Mouse (Mus musculus): Measurements from ENCODE around the gene 2010300C02Rik.
A peak's percentile ranks its signal among the peaks of the same experiment; 100 is the strongest.

2010300C02Rik gene

DNA sequence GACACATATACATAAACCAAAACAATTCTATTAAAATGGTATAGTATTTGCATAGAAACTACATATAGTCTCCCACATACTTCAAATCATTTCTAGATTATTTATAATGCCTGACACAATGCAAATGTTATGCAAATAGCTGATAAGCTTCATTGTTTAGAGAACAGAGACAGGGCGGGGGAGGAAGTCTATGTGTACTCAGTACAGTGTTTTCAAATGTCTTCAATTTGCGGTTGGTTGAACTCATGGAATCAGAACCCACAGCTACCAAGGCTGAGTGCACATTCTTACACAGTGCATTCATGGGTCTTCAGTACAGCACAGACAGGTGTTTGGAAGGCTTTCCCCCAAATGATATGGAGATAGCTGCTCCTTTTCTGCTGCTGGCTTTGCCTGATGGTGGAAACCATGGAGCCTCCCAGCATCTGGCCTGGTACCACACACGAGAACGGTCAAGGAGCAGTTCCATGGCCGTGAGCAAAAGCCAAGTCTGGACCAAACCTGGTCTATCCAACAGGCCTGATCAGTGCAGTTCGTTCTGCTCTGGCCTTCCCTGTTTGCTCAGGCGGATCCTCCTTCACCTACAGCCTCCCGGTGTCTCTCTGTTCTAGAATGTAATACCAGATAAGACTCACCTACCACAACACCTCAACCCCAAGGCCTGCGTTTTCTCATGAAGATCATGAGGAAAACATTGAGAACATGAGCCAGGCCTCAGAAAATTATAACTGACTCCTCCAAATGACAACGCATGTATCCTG, 8.1 kb downstream of the 2010300C02Rik start:
- no peak for DNase-seq (ENCODE audit: low spot score)

- DNase-seq (ENCODE audit: low spot score) = no peak
Observed at GRCm38 (mm10) chr1:37711082-37711481, 8.8 kb downstream of the 2010300C02Rik start.

- DNase-seq (ENCODE audit: low spot score) = no peak
Observed at GRCm38 (mm10) chr1:37709736-37710135, 10.1 kb downstream of the 2010300C02Rik start.

DNA sequence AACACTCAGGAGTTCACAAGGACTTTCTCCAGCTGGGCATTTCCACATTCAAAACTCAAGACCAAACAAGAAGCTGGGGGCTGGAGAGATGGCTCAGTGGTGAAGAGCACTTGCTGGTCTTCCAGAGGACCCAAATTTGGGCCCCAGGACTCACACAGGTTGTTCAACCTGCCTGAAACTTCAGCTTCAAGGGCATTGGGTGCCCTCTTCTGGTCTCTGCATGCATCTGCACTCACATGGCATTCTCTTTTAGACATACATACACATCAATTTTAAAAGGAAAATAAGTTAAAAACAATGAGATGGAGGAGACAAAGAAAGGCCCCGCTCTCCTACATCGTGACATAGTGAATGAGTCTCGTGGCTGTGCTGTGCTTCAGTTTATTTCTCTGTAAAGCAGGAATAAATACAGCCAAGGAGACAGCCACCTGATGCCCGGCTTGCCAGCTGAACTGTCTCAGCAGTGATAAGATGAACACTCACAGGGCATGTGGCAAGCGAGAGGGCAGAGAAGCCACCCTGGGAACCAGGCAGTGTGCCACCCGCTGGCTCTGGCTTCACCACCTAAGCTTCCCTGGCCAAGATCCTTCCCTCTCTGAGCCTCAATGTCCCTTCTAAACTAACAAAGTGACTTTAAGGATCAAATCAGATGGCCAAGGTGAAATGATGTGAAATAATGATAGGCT, 11.5 kb downstream of the 2010300C02Rik start:
- DNase-seq (ENCODE audit: low spot score) = no peak

DNA sequence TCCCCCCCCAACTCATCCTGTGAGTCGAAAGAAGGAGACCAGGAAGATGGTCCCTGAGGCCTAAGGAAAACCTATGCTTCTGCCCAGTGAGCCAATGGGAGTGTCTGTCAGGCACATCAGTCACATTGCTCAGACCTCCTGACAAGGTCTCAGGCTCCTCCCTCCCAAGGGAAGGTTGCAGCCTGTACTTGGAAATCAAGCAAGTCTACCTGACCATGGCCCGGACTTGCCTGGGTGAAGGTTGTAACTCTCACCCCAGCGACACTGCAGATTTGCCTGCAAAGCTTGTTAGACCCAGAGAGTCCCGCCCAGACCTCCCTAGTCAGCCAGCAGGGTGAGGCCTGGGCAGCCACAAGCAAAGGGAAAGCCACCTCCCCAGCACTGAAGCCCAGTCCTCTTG, 17.6 kb downstream of the 2010300C02Rik start:
- no peak for DNase-seq (ENCODE audit: low spot score)

- DNase-seq (ENCODE audit: low spot score) = no peak
Observed at GRCm38 (mm10) chr1:37698852-37699439, 20.9 kb downstream of the 2010300C02Rik start.

- DNase-seq (ENCODE audit: low spot score) = peak; percentile 51
Observed at GRCm38 (mm10) chr1:37698186-37698839, 21.6 kb downstream of the 2010300C02Rik start.

DNA sequence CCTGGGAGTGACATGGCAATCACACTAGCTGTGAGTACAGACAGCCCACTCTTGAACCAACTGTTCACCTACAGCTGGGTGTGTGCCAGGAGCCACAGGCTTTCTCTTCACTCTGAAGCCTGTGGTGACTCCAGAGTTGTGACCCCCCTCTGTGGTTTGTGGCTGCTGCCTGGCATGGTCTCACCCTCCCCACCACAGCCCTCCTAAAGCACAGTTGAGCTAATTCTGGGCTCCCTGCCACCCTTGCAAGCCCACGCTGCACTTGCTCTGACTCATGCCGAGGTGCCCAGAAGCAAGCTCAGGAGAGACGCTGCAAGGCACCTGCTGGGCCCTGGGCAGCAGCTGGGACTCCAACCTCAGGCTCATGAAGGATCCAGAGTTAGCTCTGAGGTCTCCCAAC, 23.0 kb downstream of the 2010300C02Rik start:
- no peak for DNase-seq (ENCODE audit: low spot score)

- no peak for DNase-seq (ENCODE audit: low spot score)
Observed at GRCm38 (mm10) chr1:37695732-37696131, 24.2 kb downstream of the 2010300C02Rik start.

DNA sequence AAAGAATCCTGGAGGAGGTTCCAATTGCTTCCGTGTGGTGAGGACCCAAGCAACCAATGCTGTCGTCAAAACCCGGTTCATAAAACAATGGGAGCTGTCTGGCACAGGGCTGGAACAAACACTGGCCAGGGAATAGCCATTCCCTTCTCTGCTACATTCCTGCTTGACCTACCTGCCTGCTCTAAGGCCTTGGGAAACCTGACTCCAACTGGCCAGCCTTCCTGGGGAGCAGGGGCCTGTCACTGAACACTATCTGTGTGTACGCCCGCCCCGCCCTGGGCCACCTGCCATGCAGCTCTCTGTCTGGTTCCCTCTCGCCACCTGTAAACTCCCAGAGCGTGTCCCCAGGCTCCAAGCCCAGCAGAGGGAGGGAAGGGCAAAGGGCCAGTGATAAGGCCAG, 25.5 kb downstream of the 2010300C02Rik start:
- peak; percentile 14 for DNase-seq (ENCODE audit: low spot score)

DNA sequence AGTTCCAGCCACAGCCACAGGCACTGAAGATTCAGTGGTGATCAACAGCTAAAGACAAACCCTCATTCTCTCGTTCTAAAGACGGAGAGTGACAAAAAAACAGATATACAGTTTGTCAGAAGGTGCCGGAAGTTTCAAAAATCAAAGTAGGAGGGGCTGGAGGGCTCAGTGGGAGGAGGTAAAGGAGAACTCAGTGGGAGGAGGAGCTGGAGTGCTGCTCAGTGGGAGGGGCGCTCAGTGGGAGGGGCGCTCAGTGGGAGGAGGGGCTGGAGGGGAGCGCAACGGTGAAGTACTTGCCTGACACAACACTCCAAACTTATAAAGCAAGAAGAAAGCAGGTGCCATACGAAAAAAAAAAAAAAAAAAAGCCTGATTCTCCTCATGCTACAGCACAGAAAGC, 28.7 kb downstream of the 2010300C02Rik start:
- DNase-seq (ENCODE audit: low spot score) = no peak

- DNase-seq (ENCODE audit: low spot score) = no peak
Observed at GRCm38 (mm10) chr1:37690665-37691064, 29.2 kb downstream of the 2010300C02Rik start.

GRCm38 (mm10) chr1:37689730-37690129, 30.2 kb downstream of the 2010300C02Rik start:
- DNase-seq (ENCODE audit: low spot score) = no peak

DNA sequence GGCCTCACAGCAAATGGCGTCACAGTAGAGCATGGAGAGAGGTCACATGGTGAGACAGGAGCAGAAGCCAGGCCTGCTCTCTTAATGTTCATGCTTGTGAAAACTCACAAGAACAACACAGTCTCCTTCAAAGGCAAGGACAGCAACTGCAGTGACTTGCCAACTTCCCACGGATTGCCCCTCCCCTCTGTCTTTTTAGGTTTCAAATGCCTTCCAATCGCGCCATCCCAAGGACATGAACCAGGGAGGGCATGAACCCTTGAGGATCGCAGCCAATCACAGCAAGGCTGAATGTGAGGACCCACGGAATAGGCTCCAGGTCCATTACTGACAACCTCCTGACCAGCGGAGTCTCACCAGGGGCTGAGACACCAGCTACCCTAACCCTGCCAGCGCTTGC, 31.5 kb downstream of the 2010300C02Rik start:
- DNase-seq (ENCODE audit: low spot score) = no peak

DNA sequence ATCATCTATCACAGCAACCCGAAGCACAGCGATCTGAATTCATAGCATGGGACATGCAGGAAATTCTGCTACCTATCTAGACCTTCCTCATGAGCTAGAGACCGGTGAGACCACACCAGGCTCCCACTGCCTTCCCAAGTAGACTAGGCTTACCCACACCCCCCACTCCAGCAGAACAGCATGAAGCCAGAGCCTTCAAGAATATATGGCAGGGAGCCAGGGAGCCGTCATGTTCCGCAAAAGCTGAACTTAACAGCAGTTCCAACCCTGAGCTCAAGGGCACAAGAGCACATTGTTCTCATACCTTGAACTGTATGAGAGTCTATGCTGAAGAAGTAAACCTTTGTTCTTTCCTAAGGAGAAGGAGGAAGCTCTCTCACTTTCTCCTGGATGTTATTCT, 32.4 kb downstream of the 2010300C02Rik start:
- DNase-seq (ENCODE audit: low spot score) = no peak

- no peak for DNase-seq (ENCODE audit: low spot score)
Observed at GRCm38 (mm10) chr1:37686953-37687441, 32.9 kb downstream of the 2010300C02Rik start.

- DNase-seq (ENCODE audit: low spot score) = peak; percentile 87
Observed at GRCm38 (mm10) chr1:37678327-37679123, 41.4 kb downstream of the 2010300C02Rik start.

DNA sequence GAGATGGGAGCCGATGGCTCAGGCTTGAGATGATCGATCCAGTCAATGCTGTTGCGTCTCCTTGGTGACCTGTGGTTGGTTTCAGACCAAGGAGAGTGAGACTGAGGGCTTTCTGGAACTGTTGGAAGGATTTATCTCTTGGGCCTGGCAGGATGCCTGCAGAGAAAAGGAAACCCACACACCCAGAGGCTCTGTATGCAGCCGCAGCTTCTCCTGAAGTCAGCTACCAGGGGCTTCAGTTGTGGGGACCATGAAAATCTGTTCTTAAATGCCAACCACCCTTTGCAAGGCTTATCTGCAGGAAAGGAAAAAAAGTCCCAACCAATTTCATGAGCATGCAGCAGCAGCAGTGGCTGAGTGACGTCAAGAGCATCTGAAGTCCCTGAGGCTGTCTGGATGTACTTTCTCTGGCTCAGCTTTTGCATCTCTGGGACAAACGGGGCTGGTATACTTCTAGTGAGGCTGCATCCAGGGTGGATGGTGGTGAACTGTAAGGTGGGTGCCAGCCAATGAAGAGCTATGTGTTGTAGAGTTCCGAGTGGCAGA, 42.8 kb downstream of the 2010300C02Rik start:
- DNase-seq (ENCODE audit: low spot score) = no peak

- DNase-seq (ENCODE audit: low spot score) = no peak
Observed at GRCm38 (mm10) chr1:37675444-37675843, 44.4 kb downstream of the 2010300C02Rik start.

DNA sequence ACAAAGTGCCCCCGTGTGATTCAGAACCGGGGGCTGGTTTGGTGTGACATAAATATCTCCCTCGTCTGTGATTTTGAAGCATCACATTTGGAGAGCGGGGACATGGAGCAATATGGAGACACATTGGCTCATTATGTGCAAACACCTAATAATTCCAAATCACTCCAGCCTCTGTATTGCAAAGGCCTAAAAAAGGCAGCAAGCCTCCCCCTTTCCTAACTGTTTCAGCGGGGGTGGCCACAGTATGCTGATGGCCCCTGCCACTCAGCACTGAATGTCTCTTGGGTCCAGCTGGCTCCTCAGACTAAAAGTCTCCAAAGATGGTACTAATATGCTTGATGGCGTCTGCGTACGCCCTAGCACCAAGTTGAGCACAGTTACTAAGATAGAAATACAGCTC, 45.6 kb downstream of the 2010300C02Rik start:
- DNase-seq (ENCODE audit: low spot score) = no peak

- DNase-seq (ENCODE audit: low spot score) = no peak
Observed at GRCm38 (mm10) chr1:37671316-37671715, 48.6 kb downstream of the 2010300C02Rik start.

All from embryo, embryonic 10 days (tissue).